Mouse (Mus musculus): ENCODE results near the gene Fbln1.
A peak's percentile ranks its signal among the peaks of the same experiment; 100 is the strongest.

The Fbln1 gene

DNA sequence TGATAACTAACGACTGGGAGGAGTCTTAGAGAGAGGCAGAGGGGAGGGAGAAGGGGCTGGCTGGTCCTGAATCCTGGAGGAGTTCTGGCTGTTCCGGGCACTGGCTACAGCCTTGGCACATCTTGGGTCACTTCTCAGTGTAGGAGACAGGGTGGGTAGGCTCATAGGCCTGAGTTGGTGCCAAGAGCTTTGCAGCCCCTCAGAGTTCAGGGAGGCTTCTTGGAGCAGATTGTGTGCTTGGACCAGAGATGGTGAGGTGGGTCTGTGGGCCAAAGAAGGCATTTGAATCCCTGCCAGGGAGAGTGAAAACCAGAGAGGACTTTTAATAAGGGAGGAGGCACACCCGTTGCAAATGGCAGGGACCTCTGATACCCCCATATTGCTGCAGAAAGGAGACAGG is 1.3 kb downstream of the Fbln1 start:
- DNase-seq = no peak

DNA sequence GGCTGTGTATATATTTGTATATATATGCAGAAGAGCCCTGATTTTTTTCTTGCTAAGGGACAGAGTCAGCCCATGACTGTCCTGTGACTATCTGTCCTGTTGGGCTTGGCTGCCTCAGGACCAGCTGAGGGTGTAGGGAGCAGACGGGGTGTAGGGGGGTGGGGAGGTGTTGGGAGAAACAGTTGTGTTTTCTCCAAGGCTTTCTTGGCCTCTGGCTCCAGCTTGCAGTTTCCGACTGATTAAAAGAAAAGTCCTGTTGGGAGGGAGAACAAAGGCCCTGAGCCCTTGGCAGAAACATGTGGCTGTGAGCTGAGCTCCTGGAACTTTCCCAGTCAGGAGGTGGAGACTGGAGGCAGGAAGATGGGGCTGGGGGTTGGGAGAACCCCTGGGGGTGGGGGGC is 2.0 kb downstream of the Fbln1 start:
- DNase-seq = peak; percentile 29 to 45

DNA sequence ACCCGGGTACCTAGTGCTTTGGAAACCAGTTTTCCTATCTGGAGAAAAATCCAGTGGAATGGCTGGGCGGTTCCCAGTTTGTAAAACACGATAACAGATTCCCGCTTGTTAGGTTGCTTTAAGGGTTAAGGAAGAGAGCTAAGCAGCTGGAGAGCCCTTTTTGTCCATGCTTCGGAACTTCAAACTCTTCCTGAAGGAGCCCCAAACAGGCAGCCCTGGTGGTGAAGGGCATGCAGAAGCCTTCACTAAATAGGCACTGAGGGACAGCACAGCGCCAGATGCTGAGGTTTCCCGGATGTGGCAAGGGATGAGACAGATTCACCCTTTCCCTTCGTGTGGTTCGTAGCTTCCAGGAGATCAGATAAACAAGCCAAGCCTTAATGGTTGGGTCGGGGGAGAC is 2.6 kb downstream of the Fbln1 start:
- DNase-seq = peak in 1 of 2 experiments; percentile 19

DNA sequence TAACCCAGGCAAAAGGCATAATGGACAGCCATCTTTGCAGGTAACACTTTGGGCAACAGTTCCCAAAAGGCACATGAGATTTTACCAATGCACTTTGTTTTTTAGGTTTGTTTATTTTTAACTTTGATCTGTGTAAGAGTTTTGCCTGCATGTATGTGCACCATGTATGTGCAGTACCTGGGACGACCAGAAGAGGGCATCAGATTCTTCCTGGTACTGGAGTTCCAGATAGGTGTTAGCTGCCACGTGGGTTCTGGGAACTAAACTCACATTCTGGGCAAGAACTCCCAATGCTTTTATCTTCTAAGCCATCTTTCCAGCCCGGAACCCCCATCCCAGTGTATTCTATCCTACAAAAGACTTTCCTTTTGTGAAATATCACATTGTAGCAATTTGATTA is 3.6 kb downstream of the Fbln1 start:
- DNase-seq = peak in 1 of 2 experiments; percentile 23

DNA sequence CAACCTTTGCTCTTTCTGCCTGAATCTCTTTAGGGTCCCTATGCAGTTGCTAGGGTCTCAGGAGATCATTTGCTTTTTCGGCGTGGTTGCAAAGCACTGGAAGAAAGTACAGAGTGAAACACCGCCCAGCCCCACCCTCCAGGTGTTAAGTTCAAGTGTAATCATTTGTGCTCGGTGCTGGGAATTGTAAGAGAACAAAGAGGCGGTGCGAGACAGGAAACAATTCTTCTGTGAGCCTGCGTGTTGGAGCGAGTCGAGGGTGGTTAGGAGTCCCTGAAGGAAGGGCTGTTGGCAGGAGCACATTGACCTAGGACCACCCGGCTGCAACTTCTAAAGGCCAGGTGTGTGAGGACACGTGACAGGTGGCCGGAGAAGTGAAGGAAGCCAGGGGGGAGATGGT is 4.9 kb downstream of the Fbln1 start:
- no peak for DNase-seq

DNA sequence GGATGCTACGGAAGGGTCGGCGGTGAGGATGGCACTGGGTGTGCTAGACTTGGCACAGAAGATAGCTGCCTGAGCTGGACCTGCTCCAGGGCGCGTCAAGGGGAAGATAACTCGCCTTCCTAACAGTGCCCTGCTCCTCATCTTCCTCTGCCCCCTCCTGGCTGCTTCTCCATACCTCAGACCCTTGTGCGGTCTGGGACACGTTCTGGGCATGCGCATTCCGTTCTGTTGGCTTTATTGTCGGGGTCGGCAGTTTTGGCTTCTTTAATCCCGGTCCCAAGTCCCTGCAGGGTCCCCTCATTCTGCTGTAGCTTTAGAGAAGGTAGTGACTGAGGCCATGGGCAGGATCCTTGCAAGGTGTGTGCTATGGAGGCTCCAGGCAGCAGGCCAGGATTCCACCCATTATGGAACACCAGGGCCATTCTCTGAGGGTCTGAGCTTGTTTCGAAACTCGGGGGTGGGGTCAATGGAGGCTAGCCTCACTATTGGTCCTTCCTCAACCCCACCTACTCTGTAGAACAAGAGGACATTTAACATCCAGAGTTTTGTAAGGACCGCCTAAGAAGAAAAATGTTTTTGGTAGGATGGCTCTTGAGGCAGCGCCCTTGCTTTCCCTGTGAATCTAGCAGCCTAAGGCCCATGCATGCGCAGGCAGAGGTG is 5.5 kb downstream of the Fbln1 start:
- no peak for DNase-seq

DNA sequence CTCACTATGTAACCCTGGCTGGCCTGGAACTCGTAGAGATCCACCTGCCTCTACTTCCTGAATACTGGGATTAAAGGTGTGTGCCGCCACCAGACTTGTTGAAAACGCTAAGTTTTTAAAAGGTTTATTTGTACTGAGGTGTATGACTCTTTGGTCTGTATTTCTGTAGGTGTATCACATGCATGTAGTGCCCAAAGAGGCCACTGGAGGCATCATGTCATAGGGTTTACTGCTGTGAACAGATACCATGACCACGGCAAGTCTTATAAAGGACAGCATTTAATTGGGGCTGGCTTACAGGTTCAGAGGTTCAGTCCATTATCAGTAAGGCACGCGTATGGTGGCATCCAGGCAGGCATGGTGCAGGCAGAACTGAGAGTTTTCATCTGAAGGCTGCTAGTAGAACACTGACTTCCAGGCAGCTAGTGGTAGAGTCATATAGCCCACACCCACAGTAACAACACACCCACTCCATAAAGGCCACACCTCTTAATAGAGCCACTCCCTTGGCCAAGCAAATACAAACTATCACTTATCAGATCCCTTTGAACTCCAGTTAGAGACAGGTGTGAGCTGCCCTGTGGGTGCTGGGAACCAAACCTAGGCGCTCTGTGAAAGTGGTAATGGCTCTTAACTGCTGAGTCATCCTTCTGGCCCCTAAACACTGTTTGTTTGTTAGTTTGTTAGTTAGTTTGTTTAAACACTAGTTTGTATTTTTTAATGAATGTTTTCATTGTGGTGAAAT is 10.5 kb downstream of the Fbln1 start:
- no peak for DNase-seq

DNA sequence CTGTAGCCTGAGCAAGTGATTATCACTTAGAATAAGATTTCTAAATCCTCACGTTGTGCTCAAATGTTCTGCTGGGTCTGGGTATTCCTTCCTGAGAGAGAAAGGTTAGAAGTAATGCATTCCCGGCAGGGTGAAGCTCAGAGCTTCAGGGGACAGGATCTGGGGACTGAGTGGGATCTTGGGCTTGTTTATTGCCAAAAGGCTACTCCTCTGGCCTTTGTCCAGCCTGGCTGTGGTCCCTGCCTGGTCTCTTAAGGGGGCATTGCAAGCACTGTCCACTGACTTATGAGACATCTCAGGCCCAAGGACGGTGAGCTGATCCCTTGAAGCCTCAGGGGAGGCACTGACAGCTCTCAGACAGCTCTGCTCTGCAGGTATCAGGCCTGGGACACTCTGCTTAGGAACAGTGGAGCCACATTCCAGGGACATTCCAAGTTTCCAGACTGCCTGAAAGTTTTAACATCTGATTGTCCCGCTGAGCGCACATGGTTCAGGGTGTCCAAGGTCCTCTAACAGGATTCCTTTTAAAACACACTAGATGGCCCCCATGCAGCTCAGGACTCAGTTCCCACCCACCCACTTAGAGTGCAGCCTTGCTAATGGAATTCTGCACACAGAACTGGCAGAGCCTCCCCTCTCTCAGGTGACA is 13.0 kb downstream of the Fbln1 start:
- DNase-seq = no peak

DNA sequence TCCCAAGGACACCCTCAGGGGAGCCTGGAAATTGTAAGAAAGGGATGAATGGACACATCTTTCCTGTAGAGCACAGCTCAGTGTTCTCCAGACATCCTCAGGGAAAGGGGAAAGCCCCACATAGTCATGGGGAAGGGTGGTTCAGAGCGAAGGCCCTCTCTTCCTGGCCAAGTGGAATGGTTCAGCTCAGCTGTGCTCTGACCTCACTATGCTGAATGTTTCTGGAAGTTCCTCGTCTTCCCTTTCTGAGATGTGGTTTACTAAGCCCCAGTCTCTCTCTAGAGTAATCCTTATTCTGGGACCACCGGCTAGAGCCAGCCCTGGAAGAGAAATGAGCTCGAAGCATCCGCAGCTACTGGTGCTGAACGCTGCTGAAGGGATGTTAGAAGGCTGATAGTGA is 14.6 kb downstream of the Fbln1 start:
- no peak for DNase-seq

DNA sequence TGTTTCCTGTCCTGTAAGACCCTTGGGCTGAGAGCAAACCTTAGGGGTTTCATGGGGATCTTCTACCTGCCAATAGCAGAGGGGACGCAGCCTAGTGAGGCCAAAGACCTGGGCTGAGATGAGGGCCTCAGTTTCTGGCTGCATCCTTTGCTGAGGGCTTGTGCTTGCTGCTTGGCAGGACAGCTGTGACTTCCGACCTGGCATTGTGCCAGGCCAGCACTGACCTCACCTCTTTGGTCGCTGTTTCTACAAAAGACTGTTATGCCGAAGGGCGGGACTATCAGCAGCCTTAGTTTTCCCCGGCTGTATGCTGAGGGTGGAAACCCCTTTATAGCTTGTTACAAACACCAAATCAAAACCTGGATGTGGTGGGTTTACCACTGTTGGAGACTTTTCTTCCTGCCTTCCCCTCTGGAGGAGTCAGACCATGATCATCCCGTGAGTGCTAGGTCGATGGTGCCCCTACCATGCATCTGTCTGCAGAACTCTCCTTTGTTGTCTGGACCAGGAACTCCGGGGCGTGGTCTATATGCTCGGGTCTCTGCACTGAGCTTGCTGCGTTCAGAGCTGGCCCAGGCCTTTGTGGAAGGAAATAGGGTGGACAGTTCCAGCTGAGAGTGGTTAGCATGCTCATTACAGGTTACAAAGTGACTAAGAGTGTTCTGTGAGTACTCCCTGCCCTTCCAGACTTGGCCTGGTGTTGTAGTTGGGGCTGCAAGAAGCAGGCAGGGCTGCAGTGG is 15.5 kb downstream of the Fbln1 start:
- peak in 1 of 2 experiments; percentile 58 for DNase-seq

DNA sequence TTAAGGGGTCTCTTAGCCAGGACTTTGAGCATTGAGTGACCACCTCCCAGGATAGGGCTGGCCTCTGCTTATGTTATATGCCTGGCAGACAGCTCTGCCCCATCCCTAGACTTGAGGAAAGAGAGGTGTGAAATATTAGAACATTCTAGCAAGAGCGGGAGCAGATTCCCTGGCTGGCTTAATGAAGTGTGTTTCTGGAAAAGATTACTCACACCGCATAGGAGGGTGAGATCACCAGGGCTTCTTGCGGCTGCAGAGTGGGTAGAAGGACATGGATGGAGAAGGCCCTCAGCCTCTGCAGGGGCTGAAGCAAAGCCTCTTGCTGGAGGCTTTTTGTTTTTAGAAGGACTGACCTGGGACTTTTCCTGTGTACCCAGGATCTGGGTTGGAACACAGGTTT is 19.9 kb downstream of the Fbln1 start:
- DNase-seq = no peak

DNA sequence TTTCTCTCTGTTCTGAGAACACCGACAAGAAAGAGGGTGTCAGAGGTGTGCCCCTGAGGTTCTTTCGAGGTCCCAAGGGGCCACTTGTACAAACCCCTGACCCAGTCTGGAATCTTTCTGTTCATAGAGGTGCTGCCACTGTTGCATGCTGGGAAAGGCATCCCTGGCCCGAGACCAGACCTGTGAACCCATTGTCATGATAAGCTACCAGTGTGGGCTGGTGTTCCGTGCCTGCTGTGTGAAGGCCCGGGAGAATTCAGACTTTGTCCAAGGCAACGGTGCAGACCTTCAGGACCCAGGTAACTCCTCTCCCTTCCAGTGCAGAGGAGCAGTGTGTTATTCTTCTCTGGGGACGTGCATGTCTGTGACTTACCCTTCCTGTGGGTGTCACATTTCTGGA is 21.1 kb downstream of the Fbln1 start:
- DNase-seq = no peak

DNA sequence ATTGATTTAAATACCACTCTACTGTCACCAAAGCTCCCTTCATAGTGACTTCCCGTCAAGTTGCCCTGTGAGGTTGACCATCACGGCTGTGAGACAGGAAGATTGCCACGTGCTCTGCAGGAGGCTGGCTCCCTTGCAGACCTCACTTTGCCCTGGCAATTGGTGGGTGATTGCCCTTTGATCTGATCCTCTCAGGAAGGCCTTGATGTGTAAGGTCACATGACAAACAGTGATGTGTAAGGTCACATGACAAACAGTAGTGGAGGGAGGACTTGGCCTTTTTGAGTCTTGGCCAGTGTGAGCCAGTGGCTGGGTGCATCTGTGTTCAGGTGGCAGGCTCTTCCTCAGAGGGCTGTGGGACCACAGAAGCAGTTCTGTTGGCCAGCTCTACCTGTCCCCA is 22.8 kb downstream of the Fbln1 start:
- peak; percentile 37 to 60 for DNase-seq

DNA sequence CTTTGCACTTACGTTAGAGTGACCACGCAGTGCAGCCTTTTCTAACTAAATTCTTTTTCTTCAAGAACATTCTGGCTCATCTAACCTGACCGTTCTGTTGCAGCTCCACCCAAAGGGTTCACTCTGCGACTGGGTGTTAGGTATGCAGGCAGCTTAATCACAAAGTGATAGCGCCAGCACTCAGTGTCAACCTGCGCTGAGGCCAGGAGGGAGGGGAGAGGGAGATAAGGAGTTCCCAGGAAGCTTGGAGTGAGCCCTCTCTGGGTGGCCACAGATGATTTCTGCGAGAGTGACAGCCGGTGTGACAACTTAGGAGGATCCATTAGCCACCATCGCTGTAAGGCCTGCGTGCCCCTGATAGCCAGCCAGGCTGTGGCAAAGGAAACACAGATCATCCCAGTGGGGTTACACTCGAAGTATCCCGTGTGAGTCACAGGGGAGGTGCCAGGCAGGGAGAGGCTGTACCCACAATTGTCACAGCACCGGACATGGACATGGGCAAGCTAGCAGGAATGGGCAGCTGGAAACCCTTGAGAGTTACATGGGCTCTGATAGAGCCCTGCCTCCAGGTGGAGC is 24.3 kb downstream of the Fbln1 start:
- DNase-seq = no peak

DNA sequence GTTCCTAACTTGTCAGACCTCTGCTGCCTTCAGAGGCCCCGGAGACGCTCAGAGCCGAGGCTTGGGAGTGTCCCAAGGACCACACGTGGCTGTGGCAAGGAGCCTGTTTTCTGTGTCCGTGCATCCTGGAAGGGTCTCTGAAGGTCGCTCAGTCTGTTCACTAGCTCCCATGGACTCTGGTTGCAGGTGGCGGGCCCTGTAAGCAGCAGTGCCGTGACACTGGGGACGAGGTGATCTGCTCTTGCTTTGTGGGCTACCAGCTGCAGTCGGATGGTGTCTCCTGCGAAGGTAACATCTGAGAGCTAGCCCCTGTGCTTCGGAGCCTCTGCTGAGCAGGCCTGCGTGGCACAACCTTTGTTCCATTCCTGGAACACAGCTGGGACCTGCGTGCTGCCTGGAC is 24.9 kb downstream of the Fbln1 start:
- DNase-seq = no peak

DNA sequence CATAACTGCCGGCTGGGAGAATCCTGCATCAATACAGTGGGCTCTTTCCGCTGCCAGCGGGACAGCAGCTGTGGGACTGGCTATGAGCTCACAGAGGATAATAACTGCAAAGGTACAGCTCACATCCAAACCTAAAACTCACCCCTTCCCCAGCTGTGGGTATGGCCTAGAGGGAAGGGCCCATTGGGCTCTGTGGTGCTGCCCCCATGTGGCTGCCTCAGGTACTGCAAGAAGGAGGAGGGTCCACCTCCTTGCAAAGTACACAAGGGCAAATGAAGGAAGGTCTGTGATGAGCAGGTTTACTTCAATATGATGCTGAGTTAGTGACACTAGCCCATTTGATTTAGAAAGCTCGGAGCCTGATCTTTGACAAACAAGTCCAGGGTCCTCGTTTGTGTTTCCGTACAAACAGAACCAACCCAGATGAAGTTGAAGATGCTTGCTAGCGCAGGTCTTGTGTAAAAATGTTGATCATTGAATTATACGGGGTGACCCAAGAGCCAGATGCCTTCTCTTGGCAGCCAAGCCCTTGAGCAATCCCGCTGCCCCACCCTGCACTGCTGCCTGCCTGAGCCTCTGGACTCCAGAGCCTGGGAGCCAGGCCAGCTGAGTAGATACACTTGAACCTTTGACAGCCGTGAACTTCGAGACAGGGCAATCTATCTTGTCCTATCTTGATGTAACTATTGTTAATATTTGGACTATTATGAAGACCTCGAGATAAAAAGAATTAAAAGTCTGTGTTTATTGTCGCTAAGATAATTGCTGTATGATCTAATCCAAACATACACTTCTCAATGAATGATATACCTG is 25.9 kb downstream of the Fbln1 start:
- peak; percentile 55 to 73 for DNase-seq

DNA sequence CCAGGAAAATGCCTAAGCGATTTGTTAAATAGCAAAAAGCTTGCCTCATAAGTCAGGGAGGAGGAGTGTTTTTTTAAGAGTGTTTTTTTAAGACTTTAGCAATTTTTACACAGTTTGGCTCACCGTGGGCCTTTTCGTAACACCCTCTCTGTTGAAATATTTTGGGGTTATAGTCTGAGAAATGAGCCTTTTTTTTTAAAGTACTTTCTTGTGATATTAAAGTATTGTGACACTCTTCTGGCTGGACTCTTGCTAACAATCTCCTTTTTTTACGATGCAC is 26.4 kb downstream of the Fbln1 start:
- DNase-seq = no peak

DNA sequence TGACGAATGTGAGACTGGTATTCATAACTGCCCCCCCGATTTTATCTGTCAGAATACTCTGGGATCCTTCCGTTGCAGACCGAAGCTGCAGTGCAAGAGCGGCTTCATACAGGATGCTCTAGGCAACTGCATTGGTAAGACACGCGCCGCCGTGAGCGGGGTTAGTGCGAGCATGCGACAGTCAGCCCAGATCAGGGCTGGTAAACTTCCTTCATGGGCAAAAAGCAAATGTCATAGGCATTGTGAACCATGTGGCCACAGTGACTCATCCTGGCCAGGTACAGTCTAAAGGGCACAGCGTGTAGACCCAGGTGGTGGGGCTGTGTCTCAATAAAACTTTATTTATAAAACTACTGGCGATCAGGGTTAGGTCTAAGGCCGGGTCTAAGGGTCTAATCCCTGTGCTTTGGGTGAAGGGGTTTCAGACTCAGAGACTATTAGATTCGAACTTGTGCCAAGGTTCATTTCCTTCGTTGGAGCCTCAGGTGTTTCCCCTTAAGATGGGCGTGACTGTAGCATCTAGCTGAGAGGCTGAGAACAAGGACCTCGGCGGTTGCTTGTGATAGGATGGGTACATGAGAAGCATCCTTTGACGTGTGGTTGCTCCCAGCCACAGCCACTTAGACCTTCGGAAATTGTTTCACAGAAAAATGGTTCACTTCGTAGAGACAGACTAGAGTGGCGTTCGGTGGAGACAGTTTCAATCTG is 26.9 kb downstream of the Fbln1 start:
- no peak for DNase-seq

DNA sequence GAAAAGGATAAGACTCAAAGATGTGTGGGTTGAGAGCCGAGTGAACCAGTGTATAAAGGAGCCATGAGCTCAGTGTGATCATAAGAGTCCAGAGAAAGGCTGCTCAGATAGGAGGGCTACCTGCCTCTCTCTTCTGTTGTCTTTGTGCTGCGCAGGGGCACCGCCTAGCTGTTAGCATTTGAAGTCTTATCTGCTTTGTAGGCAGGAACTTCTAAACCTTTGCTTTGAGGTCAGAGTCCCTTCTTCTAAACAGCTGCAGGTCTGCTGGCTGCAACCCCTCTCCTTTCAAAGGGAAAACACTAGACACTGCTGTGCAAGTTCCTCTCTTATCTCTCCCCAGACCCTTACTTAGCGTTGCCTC is 27.5 kb downstream of the Fbln1 start:
- peak; percentile 16 to 22 for DNase-seq

DNA sequence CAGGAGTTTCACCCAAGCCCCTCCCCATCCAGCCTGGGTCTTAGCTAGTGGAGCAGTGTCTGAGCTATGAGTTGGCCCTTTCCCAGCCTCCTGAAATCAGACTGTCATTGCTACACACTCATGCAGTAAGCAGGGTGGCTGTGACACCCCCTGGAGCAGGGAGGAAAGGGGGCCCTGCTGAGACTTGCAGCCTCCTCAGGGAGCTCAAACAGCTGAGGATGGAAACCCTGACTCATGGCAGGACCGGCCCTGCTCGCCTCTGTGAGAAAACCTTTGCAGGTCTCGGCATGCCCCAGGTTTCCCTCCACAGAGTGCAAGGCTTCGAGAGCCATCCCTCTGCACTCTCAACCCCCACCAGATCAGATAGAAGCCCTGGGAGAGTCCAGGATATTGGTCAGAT is 27.9 kb downstream of the Fbln1 start:
- DNase-seq = peak in 1 of 2 experiments; percentile 10

DNA sequence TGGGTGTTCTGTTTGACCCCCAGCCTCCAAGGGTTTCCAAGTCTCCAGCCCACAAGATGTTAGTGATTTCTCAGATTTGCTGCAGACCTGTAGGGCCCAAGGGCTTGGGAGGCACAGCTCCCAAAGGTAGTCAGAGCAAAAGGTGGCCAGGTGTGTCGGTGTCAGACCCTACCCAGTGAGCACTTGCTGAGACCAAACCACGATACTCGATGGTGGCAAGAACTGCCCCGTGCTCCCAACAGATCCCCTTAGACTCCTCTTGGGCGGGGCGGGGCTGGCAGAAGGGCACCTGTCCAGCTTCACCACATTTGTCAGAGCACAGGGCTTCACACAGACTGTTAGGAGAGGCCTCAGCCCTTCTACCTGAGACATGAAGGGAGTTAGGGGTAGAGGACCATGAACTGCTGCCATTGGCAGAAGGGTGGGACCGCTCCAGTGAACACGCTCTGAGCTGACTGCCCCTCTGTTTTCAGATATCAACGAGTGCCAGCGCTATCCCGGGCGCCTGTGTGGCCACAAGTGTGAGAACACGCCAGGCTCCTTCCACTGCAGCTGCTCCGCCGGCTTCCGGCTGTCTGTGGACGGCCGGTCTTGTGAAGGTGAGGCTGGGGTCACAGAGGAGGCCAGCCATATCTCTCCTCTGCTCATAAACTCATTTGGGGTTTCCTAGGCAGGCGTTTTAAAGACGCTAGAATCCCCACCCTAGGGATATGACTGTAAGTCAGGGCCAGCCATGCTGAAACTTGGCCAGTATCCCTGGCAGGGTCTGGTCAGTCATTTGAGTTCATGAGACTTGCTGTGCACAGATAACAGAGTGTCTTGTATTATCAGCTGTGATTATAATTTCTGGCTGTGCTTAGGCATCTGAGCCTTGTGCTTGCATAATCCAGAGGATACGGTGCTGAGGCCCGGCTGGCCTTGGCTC is 33.3 kb downstream of the Fbln1 start:
- peak; percentile 34 to 36 for DNase-seq
